Mouse (Mus musculus) thymus, postnatal 10 days (tissue): ENCODE measurements at regions not wholly inside any gene's neighbourhood (a gene's known extent, or its start where the extent isn't known, plus 50 kb on each side); places are given as distances from the start of the nearest gene placed in this dataset.
A peak's percentile ranks its signal among the peaks of the same experiment; 100 is the strongest.
"Not testable (repeated sequence)": the region's sequence is repeated elsewhere in the genome, so short reads cannot be mapped to it uniquely, and the experiment has no call there.

ENCODE experiments used
- DNase-seq, 2 experiments: peaks; one replicate each; pipeline ENCODE4 v3.0.0; 2021; ENCODE audit warnings: low spot score in 2 of 2

- DNase-seq: no peak
Observed at GRCm38 (mm10) chr3:15016621-15017020, 130.5 kb downstream of the Car2 start.

GRCm38 (mm10) chr3:15022773-15023172 lies 136.7 kb downstream of the Car2 start:
- no peak for DNase-seq

- no peak for DNase-seq
Observed at GRCm38 (mm10) chr3:15040866-15041528, 154.9 kb downstream of the Car2 start.

- DNase-seq: no peak
Observed at GRCm38 (mm10) chr3:15053968-15054367, 167.9 kb downstream of the Car2 start.

- not testable (repeated sequence) for DNase-seq
Observed at GRCm38 (mm10) chr3:15055516-15056256, 169.6 kb downstream of the Car2 start.

- not testable (repeated sequence) for DNase-seq
Observed at GRCm38 (mm10) chr3:15056788-15057585, 170.9 kb downstream of the Car2 start.

- DNase-seq: no peak
Observed at GRCm38 (mm10) chr3:15065681-15066080, 179.6 kb downstream of the Car2 start.

- no peak for DNase-seq
Observed at GRCm38 (mm10) chr3:15068256-15068655, 182.2 kb downstream of the Car2 start.

GRCm38 (mm10) chr3:15071030-15071883 lies 185.2 kb downstream of the Car2 start:
- DNase-seq: no peak

- DNase-seq: no peak
Observed at GRCm38 (mm10) chr3:15073405-15073804, 187.3 kb downstream of the Car2 start.

- no peak for DNase-seq
Observed at GRCm38 (mm10) chr3:15073847-15074246, 187.8 kb downstream of the Car2 start.

- DNase-seq: no peak
Observed at GRCm38 (mm10) chr3:15074949-15075348, 188.9 kb downstream of the Car2 start.

- no peak for DNase-seq
Observed at GRCm38 (mm10) chr3:15090124-15090523, 204.1 kb downstream of the Car2 start.

- DNase-seq: no peak
Observed at GRCm38 (mm10) chr3:15098206-15098817, 212.2 kb downstream of the Car2 start.

GRCm38 (mm10) chr3:15098981-15099380 lies 212.9 kb downstream of the Car2 start:
- no peak for DNase-seq

- peak; percentile 51 to 65 for DNase-seq
Observed at GRCm38 (mm10) chr3:15105627-15106026, 219.6 kb downstream of the Car2 start.

- DNase-seq: no peak
Observed at GRCm38 (mm10) chr3:15106281-15106680, 220.2 kb downstream of the Car2 start.

- DNase-seq: no peak
Observed at GRCm38 (mm10) chr3:15107301-15107700, 221.2 kb downstream of the Car2 start.

- no peak for DNase-seq
Observed at GRCm38 (mm10) chr3:15108239-15108934, 222.3 kb downstream of the Car2 start.

GRCm38 (mm10) chr3:15110037-15110748 lies 221.9 kb downstream of the Gm9733 start:
- no peak for DNase-seq
